Mouse (Mus musculus): ENCODE measurements at regions not wholly inside any gene's neighbourhood (a gene's known extent, or its start where the extent isn't known, plus 50 kb on each side); places are given as distances from the start of the nearest gene placed in this dataset.
A peak's percentile ranks its signal among the peaks of the same experiment; 100 is the strongest.

DNA sequence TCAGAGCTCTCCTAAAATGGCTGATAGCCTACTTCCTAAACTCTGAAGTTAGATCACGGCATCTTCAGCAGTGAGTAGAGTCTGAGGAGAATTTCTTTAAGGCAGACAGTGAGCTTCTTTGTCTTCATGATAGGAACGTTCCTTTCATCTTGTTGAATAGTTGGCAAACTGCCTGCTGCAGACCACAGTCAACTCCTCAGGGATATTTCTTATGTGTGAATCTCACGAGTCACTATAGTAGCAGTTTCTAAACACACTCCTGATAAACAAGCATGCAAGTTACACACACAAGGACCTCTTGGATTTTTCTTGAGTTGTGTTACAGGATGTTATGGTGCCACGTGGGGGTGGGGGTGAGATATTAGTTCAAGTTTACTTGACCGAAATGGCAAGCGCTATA, 205.2 kb downstream of the Gm11077 start:
- DNase-seq = no peak

DNA sequence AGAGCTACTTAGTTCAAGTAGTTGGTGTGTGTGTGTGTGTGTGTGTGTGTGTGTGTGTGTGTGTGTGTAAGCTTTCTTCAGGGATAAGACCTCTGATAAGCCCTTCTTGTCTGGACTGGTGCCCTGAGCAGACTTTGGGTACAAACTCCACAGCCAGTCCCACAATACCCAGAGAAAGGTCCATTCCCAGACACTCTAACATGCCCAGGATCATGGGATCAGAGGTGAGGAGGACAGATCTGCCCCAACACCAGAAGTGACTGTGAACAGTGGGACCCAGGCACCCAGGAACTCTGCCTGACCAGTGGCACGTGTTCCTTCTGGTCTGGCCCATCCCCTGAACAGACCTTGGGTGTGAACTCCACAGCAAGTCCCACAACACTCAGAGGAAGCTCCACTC, 208.9 kb downstream of the Gm11077 start:
- no peak for DNase-seq

DNA sequence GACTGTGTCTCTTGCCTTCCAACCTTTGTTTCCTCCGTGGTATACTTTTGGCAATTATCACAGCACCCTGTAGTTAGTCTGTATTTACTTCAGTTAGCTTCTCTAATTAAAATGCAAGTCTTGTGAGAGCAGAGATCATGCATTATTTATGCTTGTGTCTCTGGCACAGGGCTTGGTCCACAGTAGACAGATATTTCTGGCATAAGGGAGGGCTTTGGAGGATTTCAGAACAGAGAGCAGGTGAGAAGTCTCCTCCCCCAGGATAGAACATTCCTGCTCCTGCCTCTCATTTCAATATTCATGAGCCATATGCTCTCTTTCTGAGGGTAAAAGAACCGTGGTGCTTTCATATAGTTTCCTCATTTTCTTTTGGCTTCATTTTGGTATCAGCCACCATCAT, 217.6 kb downstream of the Gm11077 start:
- no peak for DNase-seq

DNA sequence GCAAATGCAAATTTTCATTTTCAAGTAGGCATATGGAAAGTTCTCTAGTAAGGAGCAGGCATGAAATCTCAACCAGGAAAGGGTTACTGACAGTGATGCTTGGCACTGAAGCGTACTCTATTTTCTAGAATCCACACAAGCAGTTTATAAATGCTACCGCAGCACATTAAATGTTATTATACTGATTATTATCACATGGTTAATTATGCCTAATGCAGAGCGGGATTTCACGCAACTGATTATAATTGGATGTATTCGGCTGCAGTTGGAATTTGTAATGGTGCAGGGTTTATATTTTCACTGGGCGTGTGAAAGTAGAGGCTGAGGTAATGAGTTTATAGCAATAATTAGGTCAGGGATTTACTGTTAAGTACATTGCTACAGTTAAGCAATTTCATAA, 221.4 kb downstream of the Gm11077 start:
- no peak for DNase-seq

DNA sequence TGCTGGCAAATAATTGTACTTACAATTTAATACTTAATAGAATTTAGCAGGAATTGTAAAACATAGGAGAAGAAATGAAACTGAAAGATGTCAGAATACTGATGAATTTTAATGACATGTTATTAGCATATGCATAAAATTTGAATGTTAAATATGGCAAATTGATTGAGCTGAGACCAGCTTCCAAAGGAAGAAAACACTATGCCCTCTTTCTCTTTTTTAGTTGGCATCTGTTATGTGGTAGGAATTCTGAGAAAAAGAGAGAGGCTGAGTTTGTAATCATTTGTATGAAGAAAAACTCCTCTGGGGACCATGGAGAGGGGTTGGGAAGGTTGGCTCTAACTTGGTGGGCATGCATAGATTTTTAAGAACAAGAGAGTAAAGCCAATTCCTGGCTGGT, 224.2 kb downstream of the Gm11077 start:
- no peak for DNase-seq

DNA sequence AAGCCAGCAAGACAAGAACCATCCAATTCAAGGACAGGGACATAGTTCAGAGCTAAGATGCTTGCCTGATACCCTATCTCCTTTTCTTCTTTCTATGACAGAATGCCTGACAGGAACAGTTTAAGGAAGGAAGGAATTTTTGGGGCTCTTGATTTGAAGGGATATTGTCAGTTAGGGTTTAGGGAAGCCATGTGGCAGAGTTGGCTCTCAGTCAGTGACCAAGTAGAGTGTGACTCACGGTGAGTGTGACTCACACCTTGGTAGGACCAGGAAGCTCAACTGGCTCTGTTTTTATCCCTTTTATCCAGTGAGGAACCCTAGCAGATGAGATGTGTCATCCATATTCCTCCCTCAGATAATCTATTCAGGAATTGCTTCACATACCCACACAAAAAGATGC, 224.6 kb downstream of the Gm11077 start:
- DNase-seq = no peak

DNA sequence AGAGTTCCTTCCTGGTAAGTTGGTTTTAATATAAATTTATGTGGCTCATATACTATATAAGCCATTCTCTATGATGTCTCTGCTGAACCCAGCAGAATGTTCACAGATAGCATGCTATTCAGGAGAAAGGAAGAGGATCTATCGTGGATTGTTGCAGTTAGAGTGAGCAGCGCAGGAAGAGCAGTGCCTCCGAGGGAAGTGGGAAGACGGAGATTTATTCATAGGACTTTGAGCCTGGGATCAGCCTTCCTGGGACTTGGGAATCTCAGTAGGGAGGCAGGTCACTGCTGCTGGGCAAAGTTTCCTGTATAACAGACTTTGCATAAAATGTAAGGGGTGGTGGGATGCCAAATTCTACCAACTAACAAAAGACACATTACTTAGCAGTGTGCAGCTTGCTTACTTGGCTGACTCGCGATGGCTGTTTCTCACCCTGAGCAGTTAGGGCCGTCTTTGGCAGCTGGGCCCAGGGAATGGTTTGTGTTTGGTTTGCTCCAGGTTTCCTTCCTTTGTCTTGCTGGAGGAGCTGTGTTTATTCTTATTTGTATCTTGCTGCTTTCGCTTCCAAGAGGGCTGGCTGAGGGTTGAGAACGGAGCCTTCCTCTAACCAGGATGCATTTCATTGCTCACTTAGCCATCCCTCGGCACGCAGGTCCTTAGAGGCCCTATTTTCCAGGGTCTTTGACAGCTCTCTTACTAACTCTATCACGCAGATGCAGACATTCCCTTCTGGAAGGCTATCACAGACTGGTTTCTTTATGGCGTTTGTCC, 226.9 kb downstream of the Gm11077 start:
- peak; percentile 60 to 68 for DNase-seq

DNA sequence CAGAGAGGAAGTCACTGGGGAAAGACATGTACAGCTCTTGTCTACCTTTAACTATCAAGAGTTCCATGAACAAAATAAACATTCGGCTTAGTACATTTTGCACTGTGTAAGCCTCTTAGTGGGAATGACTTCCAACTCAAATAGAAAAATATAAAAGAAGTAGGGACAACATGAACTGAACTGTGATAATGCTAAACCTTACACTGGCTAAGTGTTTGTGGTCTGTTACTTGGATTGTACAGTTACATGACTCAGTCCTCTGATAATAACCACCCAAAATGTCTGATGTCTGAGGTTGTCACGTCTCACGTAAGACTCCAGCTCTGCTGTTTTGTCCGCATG, 227.4 kb downstream of the Gm11077 start:
- no peak for DNase-seq

DNA sequence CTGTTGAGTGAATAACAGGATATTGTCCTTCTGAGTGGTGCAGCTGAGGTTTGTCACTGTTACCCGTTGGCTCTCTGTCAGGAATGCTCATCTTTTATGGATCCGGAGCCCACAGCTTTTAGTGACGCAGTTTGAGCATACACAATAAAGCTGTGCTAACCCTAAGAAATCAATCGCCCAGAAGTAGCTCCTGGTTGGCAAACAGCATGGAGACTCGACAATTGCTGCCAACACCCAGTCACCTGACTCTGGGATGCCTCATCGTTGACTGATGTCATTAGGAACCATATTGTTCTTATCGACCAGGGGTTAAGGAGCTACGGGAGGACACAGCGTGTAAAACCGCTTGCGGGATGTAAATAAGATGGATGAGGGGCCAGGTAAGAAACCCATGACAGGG, 232.9 kb downstream of the Gm11077 start:
- DNase-seq = no peak

DNA sequence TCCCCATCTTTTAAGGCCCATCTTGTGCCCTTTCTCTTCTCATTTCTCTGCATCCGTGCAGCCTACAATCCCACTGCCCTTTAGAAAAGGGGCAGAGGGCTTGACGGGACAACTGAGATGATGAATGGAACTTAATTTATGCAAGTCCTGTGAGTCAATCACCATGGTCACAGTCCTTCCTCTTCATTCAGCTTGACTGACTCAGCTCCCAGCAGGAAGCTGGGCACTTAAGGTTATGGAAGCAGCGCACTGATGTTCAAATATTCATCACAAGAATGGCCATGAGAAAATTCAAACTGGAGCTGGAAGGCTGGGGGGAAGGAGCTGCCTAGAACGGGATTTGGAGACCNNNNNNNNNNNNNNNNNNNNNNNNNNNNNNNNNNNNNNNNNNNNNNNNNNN, 233.5 kb downstream of the Gm11077 start:
- no peak for DNase-seq

DNA sequence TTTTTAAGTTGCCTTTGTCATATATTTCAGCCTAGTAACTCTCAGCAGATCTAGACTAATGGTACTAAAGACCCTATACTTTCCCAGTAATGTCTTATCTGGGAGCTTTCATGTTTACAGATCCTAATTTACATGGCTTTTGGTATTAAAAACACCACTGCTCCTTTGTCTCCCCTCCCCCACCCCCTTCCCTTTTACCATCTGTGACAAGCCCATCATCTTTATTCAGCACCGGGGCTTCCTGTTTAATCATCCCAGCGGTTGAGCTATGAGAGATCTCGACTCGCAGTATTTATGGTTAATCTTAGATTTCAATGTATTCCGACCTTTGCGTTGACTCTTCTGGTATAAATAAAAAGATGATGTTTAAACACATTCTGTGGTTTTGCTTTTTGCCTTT, 244.6 kb downstream of the Gm11077 start:
- no peak for DNase-seq

DNA sequence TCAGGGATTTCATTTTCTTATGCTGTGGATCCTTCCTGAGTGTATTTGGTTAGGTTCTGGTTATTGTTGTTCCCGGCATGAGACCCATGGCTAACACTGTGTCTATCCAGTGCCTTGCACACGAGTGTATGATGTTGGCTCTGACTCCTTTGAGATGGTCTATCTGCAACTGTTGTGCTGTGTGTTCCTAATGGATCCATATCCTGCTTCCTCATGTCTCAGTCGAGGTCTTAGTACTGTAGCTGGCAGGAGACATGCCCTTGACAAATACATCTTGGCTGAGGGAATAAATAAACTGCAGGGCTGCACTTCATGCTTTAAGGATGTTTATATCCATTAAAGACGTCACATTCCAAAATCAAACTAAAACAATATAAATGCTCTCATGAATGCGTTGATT, 247.9 kb downstream of the Gm11077 start:
- no peak for DNase-seq

DNA sequence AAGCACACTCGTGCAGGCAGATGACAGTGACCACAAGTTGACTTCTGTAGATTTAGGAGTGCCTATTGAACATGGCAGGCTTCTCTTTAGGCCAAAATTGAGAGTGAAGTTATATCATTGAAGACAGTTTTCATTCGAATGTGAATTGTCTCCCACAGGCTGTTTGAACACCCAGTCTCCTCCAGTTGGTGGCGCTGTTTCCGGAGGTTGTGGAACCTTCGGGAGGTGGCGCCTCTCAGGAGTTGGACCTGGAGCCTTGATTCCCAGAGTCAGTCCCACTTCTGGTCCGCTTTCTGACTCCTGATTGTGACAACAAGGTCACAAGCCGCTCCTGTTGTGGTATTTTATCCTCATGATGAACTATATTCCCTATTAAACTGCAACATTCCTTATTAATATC, 254.5 kb downstream of the Gm11077 start:
- DNase-seq = no peak

DNA sequence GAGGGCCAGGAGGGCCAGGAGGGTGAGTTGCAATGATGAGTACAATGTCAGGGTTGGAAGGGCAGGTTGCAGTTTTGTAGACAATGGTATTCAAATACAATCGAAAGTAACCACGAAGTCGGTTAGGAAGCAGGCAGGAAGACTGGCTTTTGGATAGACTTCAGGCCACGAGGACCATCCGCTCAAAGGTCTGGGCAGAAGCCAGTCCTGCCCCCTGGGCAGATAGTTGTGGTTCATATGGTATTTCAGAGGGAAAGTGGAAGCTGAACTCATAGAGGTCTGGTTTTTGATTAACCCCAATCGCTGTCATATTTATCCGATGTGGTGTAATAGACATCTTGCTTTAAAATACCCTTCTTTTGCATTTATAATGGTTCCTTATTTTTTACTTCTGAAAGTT, 255.2 kb downstream of the Gm11077 start:
- DNase-seq = peak in 1 of 2 experiments; percentile 10

DNA sequence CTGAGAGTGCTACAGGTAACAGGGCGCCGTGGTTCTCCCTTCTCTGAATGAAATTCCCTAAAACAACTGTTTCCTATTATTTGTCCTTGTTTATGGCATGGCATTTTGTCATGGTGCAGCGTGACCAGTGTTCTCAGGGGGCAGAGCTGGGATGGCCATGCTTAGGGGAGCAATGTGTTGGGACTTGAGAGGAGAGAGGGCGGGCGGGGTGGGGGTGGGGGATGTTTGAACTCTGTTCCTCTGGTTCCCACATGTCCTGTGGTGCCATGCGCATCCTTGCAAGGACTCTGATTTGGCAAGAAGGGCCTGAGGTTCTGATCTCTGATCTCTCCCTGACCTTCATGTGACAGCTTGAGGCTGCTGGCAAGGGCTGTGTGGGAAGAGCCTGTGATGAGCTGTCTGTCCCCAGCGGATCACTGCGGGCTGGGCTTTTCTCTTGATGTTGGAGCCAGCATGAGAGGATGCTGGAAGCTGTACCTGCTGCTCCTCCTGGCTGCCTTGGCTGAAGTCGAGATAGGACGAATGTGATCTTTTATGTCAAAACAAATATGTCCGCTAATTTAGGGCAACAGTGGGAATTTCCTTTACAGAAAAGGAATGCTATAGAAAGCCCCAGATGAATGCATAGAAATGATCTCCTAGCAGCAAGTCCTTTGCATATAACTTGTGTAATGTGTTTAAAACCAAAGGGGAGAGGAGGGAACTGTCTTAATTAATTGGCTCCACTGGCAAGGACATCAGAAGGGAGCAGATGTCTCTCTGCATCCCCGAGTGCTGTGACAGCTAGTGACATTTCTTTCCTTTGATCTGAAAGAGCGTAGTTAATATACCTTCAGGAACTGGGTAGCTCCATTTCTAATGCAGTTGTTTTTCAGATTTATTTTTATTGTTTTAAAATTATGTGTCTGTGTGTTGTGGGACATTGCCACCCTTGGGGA, 255.2 kb upstream of the Pde3a start:
- DNase-seq = peak; percentile 25 to 26

DNA sequence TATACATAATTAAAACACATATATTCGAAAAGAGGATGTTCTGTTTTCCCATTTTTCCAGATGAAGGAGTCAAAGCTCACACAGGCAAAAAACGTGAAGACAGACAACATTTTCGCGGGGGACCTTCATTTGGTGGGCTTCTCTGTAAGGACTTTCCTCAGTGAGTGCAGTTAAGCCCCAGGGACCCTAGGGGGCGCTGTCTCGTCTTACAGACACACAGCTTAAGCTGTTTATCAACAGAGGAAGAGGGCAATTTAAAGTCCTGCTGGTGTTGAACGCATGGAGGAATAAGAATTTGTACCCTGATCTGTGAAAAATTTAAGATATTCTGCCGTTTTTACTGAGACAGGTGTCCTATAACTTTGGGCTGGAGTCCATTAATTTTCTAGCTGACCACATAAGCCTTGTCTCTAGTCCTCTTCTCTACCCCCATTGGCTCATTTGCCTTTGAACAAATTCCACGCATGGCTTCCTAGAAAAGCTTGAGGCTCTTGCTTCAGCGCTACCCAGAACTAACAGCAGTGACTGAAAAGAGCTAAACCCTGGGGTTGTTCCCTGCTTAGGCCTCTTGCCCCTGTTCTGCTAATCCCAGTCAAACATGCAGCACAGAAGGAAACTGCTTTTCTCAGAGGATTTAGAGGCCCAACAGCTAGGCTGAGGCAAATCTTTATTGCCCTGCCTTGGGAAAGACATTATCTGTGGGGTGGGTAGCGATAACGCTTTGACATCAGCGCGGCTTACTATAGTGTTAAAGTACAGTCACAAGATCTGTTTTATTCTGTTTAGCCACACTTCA, 253.5 kb upstream of the Pde3a start:
- DNase-seq = peak; percentile 15 to 40

DNA sequence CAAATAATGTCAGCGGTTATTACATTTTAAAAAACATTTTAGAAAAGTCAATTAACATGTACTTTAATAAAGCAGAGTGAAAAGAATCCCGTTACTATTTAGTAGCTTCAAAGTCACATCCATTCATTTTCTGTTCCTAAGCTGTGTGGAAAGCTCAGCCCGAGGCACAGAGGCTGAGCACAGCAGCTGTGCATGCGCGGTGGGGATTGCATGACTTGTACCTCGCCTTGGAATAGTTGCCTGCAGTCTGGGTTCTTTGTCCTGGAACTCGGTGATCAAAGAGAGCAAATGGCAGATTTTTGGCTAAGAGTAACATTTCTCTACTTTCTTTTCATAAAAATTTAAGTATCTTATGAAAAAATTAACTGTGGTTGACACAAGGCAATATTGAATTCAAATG, 251.0 kb upstream of the Pde3a start:
- DNase-seq = no peak

DNA sequence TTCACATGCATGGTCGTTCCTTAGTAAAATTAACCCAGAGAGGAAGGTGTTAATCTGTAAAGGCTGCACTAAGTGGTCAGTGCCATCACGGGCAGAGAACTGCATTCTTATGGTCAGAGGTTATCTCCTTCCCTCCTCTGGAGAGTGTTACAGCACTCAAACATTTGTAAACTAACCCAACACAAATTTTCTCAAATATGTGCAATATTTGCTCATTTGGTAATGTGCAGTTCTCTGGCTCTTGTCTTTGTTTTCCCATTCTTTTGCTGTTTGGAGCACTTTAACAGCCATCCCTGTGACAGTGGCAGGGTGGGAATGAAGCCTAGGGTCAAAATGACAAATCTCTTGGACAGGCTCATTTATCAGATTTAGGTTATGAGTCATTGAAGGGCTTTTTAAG, 248.5 kb upstream of the Pde3a start:
- DNase-seq = no peak

DNA sequence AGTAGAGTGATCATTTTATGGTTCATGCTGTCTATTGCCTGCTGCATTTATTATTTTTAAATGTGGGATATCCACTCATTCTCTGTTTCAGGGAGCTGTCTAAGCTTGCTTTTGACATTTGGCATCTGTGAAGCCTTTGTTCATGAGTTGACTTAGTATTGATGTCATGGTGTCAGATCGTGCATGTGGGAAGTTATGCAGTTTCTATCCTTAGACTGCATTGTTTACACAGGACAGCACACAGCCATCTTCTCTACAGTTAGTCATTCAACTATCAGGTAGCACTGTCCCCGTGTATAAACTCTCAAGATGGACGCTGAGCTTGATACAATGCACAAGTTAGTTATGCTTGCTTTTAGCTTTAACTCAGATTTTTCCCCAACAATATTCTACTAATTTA, 247.8 kb upstream of the Pde3a start:
- DNase-seq = no peak

DNA sequence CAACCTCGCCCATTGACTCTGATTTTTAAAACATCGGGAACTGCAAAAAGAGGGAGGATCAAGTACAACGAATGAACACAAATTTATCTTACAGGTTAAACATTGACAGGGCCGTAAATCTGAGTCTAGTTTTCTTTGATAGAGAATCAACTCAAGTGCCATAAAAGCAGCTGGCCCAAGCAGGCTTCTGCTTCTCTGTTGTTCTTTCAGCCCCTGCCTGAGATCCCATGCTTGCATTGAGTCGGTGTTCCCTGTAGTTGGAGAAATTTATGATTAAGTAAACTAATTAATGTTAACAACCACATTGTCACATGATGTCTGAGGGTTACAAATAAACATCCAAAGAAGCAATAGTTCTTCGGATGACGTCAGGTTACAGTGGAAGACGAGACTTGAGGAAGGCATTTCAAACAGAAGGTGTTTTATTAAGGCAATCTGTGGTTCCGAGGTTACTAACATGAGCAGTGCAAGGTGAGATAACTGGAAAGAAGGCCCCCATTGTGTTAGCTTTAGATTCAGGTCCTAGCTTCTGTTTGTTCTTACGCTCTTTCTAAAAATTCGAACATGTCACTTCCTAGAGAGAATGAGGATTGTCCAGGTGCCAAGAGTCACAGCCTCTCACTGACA, 233.9 kb upstream of the Pde3a start:
- DNase-seq = no peak

DNA sequence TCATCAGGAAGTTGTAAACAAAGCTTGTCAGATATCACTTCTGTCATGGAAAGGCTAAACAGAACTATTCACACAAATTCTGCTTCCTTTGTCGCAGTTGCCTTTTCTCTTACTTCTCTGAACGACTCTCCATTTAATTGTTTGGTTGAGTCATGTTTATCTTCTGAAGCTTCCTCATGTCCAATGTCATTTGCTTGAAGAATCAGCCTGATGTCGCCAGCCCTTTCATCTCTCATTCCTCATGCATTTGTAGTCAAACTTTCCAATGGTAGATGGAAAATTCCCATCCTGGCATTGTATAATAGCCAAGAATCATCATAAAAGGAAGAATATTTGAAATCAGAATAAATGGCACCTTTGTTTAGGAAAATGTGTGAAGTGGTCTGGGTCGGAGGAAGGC, 225.6 kb upstream of the Pde3a start:
- DNase-seq = no peak

DNA sequence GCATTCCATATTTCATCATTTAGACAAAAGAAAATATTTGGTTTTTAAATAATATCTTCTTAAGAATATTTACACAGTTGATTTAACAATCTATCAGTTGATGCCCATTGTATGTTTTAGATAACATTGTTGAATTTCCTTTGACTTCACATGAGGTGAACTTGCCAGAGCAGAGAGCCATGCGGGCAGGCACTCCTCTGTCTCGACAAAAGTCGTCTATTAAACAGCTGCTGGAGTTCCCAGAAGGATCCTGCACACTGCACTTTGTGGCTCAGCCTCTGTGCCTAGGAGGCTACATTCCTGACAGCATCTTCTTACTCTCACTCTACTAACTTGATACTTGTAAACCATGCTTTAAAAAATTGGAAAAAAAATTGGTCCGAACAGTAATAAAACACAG, 221.7 kb upstream of the Pde3a start:
- peak; percentile 19 to 24 for DNase-seq

DNA sequence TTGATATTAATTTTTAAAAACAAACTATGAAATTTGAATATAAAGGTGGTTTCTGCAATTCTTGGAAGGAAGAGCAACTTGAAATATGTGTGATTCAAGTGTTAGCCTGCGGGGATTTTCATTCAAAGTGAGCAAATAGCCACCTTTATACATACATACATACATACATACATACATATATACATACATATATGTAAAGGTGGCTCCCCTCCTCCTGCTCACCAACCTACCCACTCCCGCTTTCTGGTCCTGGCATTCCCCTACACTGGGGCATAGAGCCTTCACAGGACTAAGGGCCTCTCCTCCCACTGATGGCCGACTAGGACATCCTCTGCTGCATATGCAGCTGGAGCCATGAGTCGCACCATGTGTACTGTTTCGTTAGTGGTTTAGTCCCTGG, 221.3 kb upstream of the Pde3a start:
- DNase-seq = no peak

All from lung, adult 18-20 months (tissue).